Mouse (Mus musculus): ENCODE measurements at regions not wholly inside any gene's neighbourhood (a gene's known extent, or its start where the extent isn't known, plus 50 kb on each side); places are given as distances from the start of the nearest gene placed in this dataset.

GRCm38 (mm10) chr12:70766319-70766718 is 59.0 kb upstream of the Frmd6 start:
- Histone ChIP-seq H3K4me1 (ENCODE audit: insufficient read depth, low read depth, low read length) (no peaks in the 10 kb centered on the region), H3K27ac (ENCODE audit: low read length) (no peak overlapping the region), H3K9me3 (ENCODE audit: low read length) (no peaks in the 10 kb centered on the region), H3K4me3 (ENCODE audit: low read depth, low read length) (no peak overlapping the region), H3K27me3 (replicated peaks; ENCODE audit: insufficient read depth, low read length) (no peaks in the 10 kb centered on the region), H3K36me3 (ENCODE audit: insufficient read depth, low read length) (no peaks in the 10 kb centered on the region), H3K4me2 (replicated peaks; ENCODE audit: low read depth, low read length) (no peak overlapping the region), H3K9ac (replicated peaks; ENCODE audit: low read depth) (no peak overlapping the region)
- TF ChIP-seq CTCF (IDR thresholded peaks at IDR 0.05), result no peak
- DNase-seq (ENCODE audit: low spot score), result no peak
- WGBS, result 78% methylated on average over 4 of the region's 4 CpGs
- no peak for ATAC-seq

GRCm38 (mm10) chr12:70767959-70768358 is 57.4 kb upstream of the Frmd6 start:
- no peak for ATAC-seq
- Histone ChIP-seq H3K4me1 (ENCODE audit: insufficient read depth, low read depth, low read length) (no peaks in the 10 kb centered on the region), H3K9me3 (ENCODE audit: low read length) (no peaks in the 10 kb centered on the region), H3K9ac (replicated peaks; ENCODE audit: low read depth) (no peak overlapping the region), H3K27ac (ENCODE audit: low read length) (no peak overlapping the region), H3K4me2 (replicated peaks; ENCODE audit: low read depth, low read length) (no peak overlapping the region), H3K4me3 (ENCODE audit: low read depth, low read length) (no peak overlapping the region), H3K36me3 (ENCODE audit: insufficient read depth, low read length) (no peaks in the 10 kb centered on the region), H3K27me3 (replicated peaks; ENCODE audit: insufficient read depth, low read length) (no peaks in the 10 kb centered on the region)
- no peak for DNase-seq (ENCODE audit: low spot score)
- WGBS, result 50% methylated on average over 4 of the region's 4 CpGs
- no peak for TF ChIP-seq EP300 (IDR thresholded peaks at IDR 0.05)
- TF ChIP-seq CTCF (IDR thresholded peaks at IDR 0.05), result no peak

GRCm38 (mm10) chr12:70768745-70769144 is 56.6 kb upstream of the Frmd6 start:
- no peak overlapping the region for H3K4me2 ChIP-seq (replicated peaks; ENCODE audit: low read depth, low read length)
- WGBS, result 70% methylated on average over 9 of the region's 9 CpGs
- peak; percentile 50; the same call in 1 of the 2 replicates for ATAC-seq

GRCm38 (mm10) chr12:70769538-70770176 is 55.7 kb upstream of the Frmd6 start:
- Histone ChIP-seq H3K4me3 (ENCODE audit: low read depth, low read length) (no peak overlapping the region), H3K27ac (ENCODE audit: low read length) (no peak overlapping the region), H3K4me1 (ENCODE audit: insufficient read depth, low read depth, low read length) (0 out of 2 replicates have a peak, but pooled peaks cover 2% of the 10 kb centered on the region), H3K4me2 (replicated peaks; ENCODE audit: low read depth, low read length) (no peak overlapping the region), H3K9ac (replicated peaks; ENCODE audit: low read depth) (no peak overlapping the region), H3K9me3 (ENCODE audit: low read length) (no peaks in the 10 kb centered on the region), H3K36me3 (ENCODE audit: insufficient read depth, low read length) (no peaks in the 10 kb centered on the region), H3K27me3 (replicated peaks; ENCODE audit: insufficient read depth, low read length) (no peaks in the 10 kb centered on the region)
- ATAC-seq, result no peak
- TF ChIP-seq EP300 (IDR thresholded peaks at IDR 0.05) (no peak), CTCF (IDR thresholded peaks at IDR 0.05) (no peak)
- WGBS, result 62% methylated on average over 12 of the region's 12 CpGs
- DNase-seq (ENCODE audit: low spot score), result no peak

More at GRCm38 (mm10) chr12:70768745-70769144, 56.6 kb upstream of the Frmd6 start:
- no peaks in the 10 kb centered on the region for H3K36me3 ChIP-seq (ENCODE audit: insufficient read depth, low read length)
- TF ChIP-seq CTCF (IDR thresholded peaks at IDR 0.05), result no peak
- no peak for TF ChIP-seq EP300 (IDR thresholded peaks at IDR 0.05)
- H3K9ac ChIP-seq (replicated peaks; ENCODE audit: low read depth), result no peak overlapping the region
- no peak overlapping the region for H3K4me3 ChIP-seq (ENCODE audit: low read depth, low read length)
- H3K27me3 ChIP-seq (replicated peaks; ENCODE audit: insufficient read depth, low read length), result no peaks in the 10 kb centered on the region
- no peaks in the 10 kb centered on the region for H3K9me3 ChIP-seq (ENCODE audit: low read length)
- no peak overlapping the region for H3K27ac ChIP-seq (ENCODE audit: low read length)
- H3K4me1 ChIP-seq (ENCODE audit: insufficient read depth, low read depth, low read length), result 0 out of 2 replicates have a peak, but pooled peaks cover 2% of the 10 kb centered on the region
- peak; percentile 62 for DNase-seq (ENCODE audit: low spot score)

GRCm38 (mm10) chr12:70774006-70774405 is 51.3 kb upstream of the Frmd6 start:
- no peak overlapping the region for H3K4me3 ChIP-seq (ENCODE audit: low read depth, low read length)
- ATAC-seq, result peak; percentile 44; the same call in 1 of the 2 replicates
- peak overlapping the region; percentile 3; the same call in 1 of the 2 replicates for H3K4me2 ChIP-seq (replicated peaks; ENCODE audit: low read depth, low read length)
- TF ChIP-seq CTCF (IDR thresholded peaks at IDR 0.05) (no peak; the same call in 1 of the 2 replicates), EP300 (IDR thresholded peaks at IDR 0.05) (no peak)
- H3K4me1 ChIP-seq (ENCODE audit: insufficient read depth, low read depth, low read length), result peaks cover 2% of the 10 kb centered on the region; the same call in 1 of the 2 replicates
- H3K27ac ChIP-seq (ENCODE audit: low read length), result no peak overlapping the region
- 59% methylated on average over 5 of the region's 5 CpGs for WGBS
- no peaks in the 10 kb centered on the region for H3K36me3 ChIP-seq (ENCODE audit: insufficient read depth, low read length)
- DNase-seq (ENCODE audit: low spot score), result peak; percentile 65
- H3K27me3 ChIP-seq (replicated peaks; ENCODE audit: insufficient read depth, low read length), result no peaks in the 10 kb centered on the region
- no peaks in the 10 kb centered on the region for H3K9me3 ChIP-seq (ENCODE audit: low read length)
- H3K9ac ChIP-seq (replicated peaks; ENCODE audit: low read depth), result no peak overlapping the region

- H3K27me3 ChIP-seq (replicated peaks; ENCODE audit: insufficient read depth, low read length), result no peaks in the 10 kb centered on the region
- no peak overlapping the region for H3K27ac ChIP-seq (ENCODE audit: low read length)
- ATAC-seq (no peak), DNase-seq (ENCODE audit: low spot score) (no peak)
- 78% methylated on average over 8 of the region's 8 CpGs for WGBS
- TF ChIP-seq CTCF (IDR thresholded peaks at IDR 0.05), result no peak
- no peak for TF ChIP-seq EP300 (IDR thresholded peaks at IDR 0.05)
- H3K4me1 ChIP-seq (ENCODE audit: insufficient read depth, low read depth, low read length), result peaks cover 2% of the 10 kb centered on the region; the same call in 1 of the 2 replicates
- H3K36me3 ChIP-seq (ENCODE audit: insufficient read depth, low read length), result no peaks in the 10 kb centered on the region
- no peak overlapping the region for H3K4me3 ChIP-seq (ENCODE audit: low read depth, low read length)
- H3K9me3 ChIP-seq (ENCODE audit: low read length), result no peaks in the 10 kb centered on the region
- H3K4me2 ChIP-seq (replicated peaks; ENCODE audit: low read depth, low read length), result no peak overlapping the region
- H3K9ac ChIP-seq (replicated peaks; ENCODE audit: low read depth), result no peak overlapping the region
Measured at GRCm38 (mm10) chr12:70774816-70775591, 50.3 kb upstream of the Frmd6 start.
